Mouse (Mus musculus): ENCODE data around the gene Creld2. TPM values are rescaled to one million over a fixed set of nuclear protein-coding genes. Genes with fewer than 3 reads are reported as not detected.

The Creld2 gene
- total and polyA plus RNA-seq, 2 experiments from 2014 or later: 25.4 to 38.2 TPM

DNA sequence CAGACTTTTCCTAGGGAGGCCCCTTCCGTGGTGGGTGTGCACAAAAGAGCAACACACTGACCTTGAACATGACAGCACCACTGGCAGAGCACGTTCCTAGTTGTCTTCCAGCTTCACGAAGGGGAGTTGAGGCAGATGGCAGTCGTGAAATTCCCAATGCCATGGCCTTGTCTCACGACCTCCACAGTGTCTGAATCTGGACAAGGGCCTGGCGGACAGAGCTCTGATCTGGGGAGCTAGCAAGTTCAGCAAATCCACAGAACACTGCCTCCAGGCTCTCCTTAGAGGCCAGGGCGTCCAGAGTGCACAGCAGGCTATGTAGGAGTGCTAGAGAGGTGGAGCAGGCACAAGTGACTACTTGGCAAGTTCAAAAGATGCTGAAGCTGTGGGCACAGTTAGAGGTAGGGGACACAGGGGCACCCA, 47.5 kb downstream of the Creld2 start:
- no peak overlapping the region for H3K9ac ChIP-seq (replicated peaks; ENCODE audit: low read length, poor library complexity, severe bottlenecking)
- no peak for DNase-seq (ENCODE audit: low spot score)
- WGBS: 56% methylated on average over 7 of the region's 7 CpGs

DNA sequence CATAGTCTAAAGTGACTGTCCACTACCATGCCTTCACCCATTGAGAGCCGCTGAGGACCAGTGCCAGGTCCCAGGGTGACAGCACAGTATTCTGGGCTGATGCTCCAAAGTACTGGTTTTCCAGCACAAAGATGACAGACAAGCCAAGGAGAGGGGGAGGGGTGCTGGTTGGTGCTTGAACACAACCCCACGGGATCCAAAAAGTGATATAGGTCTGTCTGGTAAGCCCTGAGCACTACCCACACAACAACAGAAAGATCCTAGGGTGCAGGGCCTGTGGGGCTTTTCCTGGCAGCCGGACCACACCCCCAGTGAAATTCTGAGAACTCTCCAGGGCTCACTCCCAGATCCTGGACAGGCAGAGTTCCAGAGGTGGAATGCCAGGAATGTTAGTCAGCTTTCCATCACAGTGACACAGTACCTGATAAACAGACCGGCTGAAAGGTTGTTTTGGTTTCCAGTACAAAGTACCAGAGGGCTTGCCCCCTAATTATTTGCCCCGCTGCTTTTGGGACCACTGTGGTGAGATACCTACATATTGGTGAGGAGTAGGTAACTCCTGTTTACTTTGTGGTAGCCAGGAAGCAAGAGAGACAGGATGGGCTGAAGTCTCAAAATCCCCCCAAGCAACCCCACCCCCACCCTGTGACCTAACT, 48.0 kb downstream of the Creld2 start:
- ATAC-seq (ENCODE audit: low FRiP score): no peak
- TF ChIP-seq CTCF (IDR thresholded peaks at IDR 0.05): no peak
- Histone ChIP-seq H3K9me3 (ENCODE audit: low read length) (no peaks in the 10 kb centered on the region), H3K36me3 (ENCODE audit: insufficient read depth, low read length) (peaks cover 27% of the 10 kb centered on the region), H3K4me3 (ENCODE audit: low read depth, low read length) (no peak overlapping the region), H3K27ac (ENCODE audit: low read depth, low read length) (no peak overlapping the region), H3K4me2 (ENCODE audit: low read depth, low read length, poor library complexity, severe bottlenecking) (no peak overlapping the region), H3K9ac (replicated peaks; ENCODE audit: low read length, poor library complexity, severe bottlenecking) (no peak overlapping the region), H3K4me1 (ENCODE audit: insufficient read depth, low read length) (peaks cover 6% of the 10 kb centered on the region; the same call in 1 of the 2 replicates), H3K27me3 (ENCODE audit: insufficient read depth, low read length) (no peaks in the 10 kb centered on the region)
- DNase-seq (ENCODE audit: low spot score): no peak
- WGBS: 33% methylated on average over 5 of the region's 5 CpGs

More for the DNA sequence above, 47.5 kb downstream of the Creld2 start:
- Histone ChIP-seq H3K27ac (ENCODE audit: low read depth, low read length) (no peak overlapping the region), H3K4me1 (ENCODE audit: insufficient read depth, low read length) (peaks cover 6% of the 10 kb centered on the region; the same call in 1 of the 2 replicates), H3K9me3 (ENCODE audit: low read length) (no peaks in the 10 kb centered on the region), H3K36me3 (ENCODE audit: insufficient read depth, low read length) (peaks cover 27% of the 10 kb centered on the region), H3K27me3 (ENCODE audit: insufficient read depth, low read length) (no peaks in the 10 kb centered on the region), H3K4me3 (ENCODE audit: low read depth, low read length) (no peak overlapping the region), H3K4me2 (ENCODE audit: low read depth, low read length, poor library complexity, severe bottlenecking) (no peak overlapping the region)
- ATAC-seq (ENCODE audit: low FRiP score): no peak
- TF ChIP-seq CTCF (IDR thresholded peaks at IDR 0.05): no peak

DNA sequence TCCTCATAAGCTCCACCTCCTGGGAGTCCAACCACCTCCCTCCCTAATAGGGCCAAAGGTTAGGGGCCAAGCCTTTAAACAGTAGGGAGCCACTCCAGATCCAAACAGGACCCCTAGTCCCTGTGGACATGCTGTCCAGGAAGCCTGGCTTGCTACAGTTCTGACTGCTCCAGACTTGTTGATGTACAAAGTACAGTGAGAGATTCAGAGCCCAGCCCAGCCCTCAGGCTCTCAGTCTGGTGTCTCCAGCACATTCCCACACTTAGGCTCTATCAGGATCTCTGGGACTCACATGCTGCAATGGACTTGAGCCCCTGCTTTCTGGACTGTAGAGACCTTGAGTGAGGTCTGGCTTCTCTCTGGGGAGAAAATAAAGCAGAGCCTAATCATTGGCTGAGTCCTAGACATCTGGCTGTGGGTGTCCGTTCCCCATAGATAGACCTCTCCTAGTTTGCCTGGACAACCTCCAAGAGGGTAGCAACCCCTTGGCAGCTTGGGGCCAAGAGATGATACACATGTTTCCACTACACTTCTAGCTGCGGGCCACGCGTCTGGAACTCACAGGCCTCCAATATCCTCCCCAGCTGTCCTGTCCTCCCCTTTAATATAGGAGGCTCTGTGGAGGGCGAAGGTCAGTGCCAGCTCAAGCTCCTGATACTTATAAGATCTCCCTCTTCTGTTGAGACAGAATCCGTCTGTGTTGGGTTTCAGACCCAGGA, 48.7 kb downstream of the Creld2 start:
- no peak for TF ChIP-seq CTCF (IDR thresholded peaks at IDR 0.05)
- peaks cover 27% of the 10 kb centered on the region for H3K36me3 ChIP-seq (ENCODE audit: insufficient read depth, low read length)
- ATAC-seq (ENCODE audit: low FRiP score): no peak
- H3K4me1 ChIP-seq (ENCODE audit: insufficient read depth, low read length): peaks cover 6% of the 10 kb centered on the region; the same call in 1 of the 2 replicates
- no peak overlapping the region for H3K4me3 ChIP-seq (ENCODE audit: low read depth, low read length)
- no peaks in the 10 kb centered on the region for H3K9me3 ChIP-seq (ENCODE audit: low read length)
- 90% methylated on average over 6 of the region's 6 CpGs for WGBS
- no peak overlapping the region for H3K9ac ChIP-seq (replicated peaks; ENCODE audit: low read length, poor library complexity, severe bottlenecking)
- no peak overlapping the region for H3K4me2 ChIP-seq (ENCODE audit: low read depth, low read length, poor library complexity, severe bottlenecking)
- no peaks in the 10 kb centered on the region for H3K27me3 ChIP-seq (ENCODE audit: insufficient read depth, low read length)
- no peak for DNase-seq (ENCODE audit: low spot score)
- H3K27ac ChIP-seq (ENCODE audit: low read depth, low read length): no peak overlapping the region; the same call in 1 of the 2 replicates

DNA sequence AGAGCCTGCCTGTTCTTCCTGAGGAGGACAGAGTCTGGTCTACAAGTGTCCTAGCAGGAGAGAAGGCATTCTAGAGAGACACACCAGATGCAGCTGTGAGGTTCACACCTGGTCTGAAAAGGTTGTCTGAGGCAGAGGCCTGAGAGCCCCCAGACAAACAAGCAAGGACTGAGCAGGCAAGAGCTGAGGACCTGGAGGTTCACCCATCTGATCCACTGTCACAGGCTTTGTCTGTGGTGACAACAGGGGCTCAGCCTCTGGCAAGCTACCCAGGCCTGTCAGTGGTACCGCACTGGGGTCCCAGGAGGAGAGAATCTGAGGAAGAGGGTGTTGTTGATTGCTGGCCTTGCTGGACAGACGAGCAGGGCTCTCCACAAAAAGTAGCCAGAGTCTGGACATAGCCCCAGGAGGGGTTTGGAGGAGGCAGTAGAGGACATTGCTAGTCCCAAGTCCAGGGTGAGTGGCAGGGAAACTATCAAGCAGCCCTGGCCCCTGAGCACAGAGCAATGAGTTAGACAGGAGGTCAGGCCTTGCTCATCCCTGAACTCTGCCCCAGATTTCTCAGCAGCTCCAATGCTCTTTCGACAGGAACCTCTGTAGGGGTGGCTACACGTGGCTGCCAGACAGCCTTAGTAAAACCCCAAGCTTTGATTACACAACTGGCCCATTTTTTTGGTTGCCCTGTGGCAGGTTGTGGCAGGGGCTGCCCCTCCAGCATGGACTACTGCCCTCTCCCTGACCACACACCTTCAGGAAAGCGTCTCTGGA, 51.2 kb downstream of the Creld2 start:
- Histone ChIP-seq H3K27ac (ENCODE audit: low read depth, low read length) (no peak overlapping the region), H3K9ac (replicated peaks; ENCODE audit: low read length, poor library complexity, severe bottlenecking) (no peak overlapping the region), H3K36me3 (ENCODE audit: insufficient read depth, low read length) (peaks cover 15% of the 10 kb centered on the region; the same call in 1 of the 2 replicates), H3K27me3 (ENCODE audit: insufficient read depth, low read length) (no peaks in the 10 kb centered on the region), H3K4me1 (ENCODE audit: insufficient read depth, low read length) (no peaks in the 10 kb centered on the region), H3K4me3 (ENCODE audit: low read depth, low read length) (no peak overlapping the region), H3K9me3 (ENCODE audit: low read length) (no peaks in the 10 kb centered on the region), H3K4me2 (ENCODE audit: low read depth, low read length, poor library complexity, severe bottlenecking) (no peak overlapping the region)
- WGBS: 71% methylated on average over 5 of the region's 5 CpGs
- ATAC-seq (ENCODE audit: low FRiP score): no peak
- no peak for DNase-seq (ENCODE audit: low spot score)
- no peak for TF ChIP-seq CTCF (IDR thresholded peaks at IDR 0.05)

DNA sequence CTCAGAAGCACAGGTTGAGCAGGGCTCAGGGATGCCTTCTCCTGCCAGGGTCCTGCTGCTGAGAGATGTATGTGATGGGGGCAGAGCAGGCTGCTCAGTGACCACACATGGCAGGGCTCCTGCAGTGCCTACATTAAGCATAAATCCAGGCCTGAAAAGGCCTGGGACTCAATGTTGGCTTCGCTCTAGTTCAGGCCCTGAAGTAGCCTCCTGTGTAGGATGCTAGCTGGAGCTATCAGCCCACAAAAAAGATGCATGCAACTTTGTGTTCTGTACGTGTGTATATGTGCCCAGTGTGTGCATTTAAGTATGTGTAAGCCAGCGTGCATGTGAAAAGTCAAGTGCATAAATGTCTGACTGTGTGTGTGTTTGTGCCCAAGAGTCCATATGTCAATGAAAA, 54.6 kb downstream of the Creld2 start:
- 88% methylated on average over 3 of the region's 3 CpGs for WGBS
- ATAC-seq (ENCODE audit: low FRiP score) (no peak), DNase-seq (ENCODE audit: low spot score) (no peak)
- Histone ChIP-seq H3K9me3 (ENCODE audit: low read length) (no peaks in the 10 kb centered on the region), H3K9ac (replicated peaks; ENCODE audit: low read length, poor library complexity, severe bottlenecking) (no peak overlapping the region), H3K4me3 (ENCODE audit: low read depth, low read length) (no peak overlapping the region), H3K4me1 (ENCODE audit: insufficient read depth, low read length) (no peaks in the 10 kb centered on the region), H3K36me3 (ENCODE audit: insufficient read depth, low read length) (no peaks in the 10 kb centered on the region), H3K4me2 (ENCODE audit: low read depth, low read length, poor library complexity, severe bottlenecking) (no peak overlapping the region), H3K27ac (ENCODE audit: low read depth, low read length) (no peak overlapping the region), H3K27me3 (ENCODE audit: insufficient read depth, low read length) (no peaks in the 10 kb centered on the region; the same call in 1 of the 2 replicates)
- TF ChIP-seq CTCF (IDR thresholded peaks at IDR 0.05): no peak

Data from midbrain, postnatal 0 days (tissue).